Mouse (Mus musculus): ENCODE data around the gene Scd4. TPM values are rescaled to one million over a fixed set of nuclear protein-coding genes. Genes with fewer than 3 reads are reported as not detected.

Scd4 gene
- polyA plus RNA-seq, 1 experiment from 2014 or later, result 0.16 TPM

DNA sequence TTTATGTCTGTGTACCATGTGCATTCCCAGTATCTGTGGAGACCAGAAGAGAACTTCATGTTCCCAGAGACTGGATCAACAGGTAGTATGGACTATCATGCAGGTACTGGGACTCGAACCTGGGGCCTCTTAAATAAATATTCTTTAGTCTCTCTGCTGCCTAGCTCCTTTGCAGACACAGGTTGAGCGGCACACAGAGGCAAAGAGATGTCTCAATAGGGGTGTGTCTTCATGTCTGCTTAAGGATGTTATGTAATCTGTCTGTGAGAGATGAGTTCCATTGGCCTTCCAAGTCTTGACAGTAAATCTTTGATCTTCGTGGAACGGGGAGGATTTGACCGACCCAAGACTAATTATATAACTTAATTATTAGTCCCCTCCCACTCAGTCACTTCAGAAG, 37.3 kb downstream of the Scd4 start:
- Histone ChIP-seq H3K27me3 (replicated peaks; ENCODE audit: control insufficient read depth, insufficient read depth, low read length) (no peaks in the 10 kb centered on the region), H3K4me2 (no peak overlapping the region), H3K4me1 (replicated peaks; ENCODE audit: control insufficient read depth, insufficient read depth, low read length) (no peaks in the 10 kb centered on the region; the same call in 1 of the 2 replicates), H3K27ac (ENCODE audit: low read depth, low read length) (no peak overlapping the region), H3K9me3 (ENCODE audit: control insufficient read depth, low read length) (no peaks in the 10 kb centered on the region), H3K9ac (ENCODE audit: low read depth, low read length) (no peak overlapping the region), H3K36me3 (ENCODE audit: control insufficient read depth, insufficient read depth, low read length) (no peaks in the 10 kb centered on the region), H3K4me3 (ENCODE audit: low read depth, low read length) (no peak overlapping the region)
- 73% methylated on average over 5 of the region's 5 CpGs for WGBS
- ATAC-seq (replicated peaks; ENCODE audit: low FRiP score) (no peak), DNase-seq (ENCODE audit: low spot score) (no peak)

DNA sequence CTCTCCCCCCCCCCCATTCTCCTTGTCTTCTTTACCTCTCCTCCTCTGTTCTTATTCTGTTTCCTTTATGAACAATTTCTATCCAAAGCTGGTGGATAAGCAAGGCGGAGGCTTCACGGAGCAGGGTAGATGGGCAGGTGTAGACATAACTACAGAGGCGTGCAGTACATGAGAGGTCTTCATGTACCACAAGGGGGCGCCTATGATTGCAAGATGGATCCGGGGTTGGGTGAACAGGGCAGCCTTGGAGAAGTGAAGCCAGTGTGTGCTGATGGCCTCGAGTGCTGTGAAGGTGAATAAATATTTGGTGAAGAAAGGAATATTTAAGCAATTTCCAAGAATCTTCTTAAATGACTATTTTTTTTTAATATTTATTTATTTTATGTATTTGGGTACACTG, 40.1 kb downstream of the Scd4 start:
- ATAC-seq (replicated peaks; ENCODE audit: low FRiP score) (peak; percentile 85), DNase-seq (ENCODE audit: low spot score) (peak; percentile 63)
- no peak overlapping the region for H3K4me2 ChIP-seq
- H3K9me3 ChIP-seq (ENCODE audit: control insufficient read depth, low read length), result no peaks in the 10 kb centered on the region
- no peaks in the 10 kb centered on the region; the same call in 1 of the 2 replicates for H3K4me1 ChIP-seq (replicated peaks; ENCODE audit: control insufficient read depth, insufficient read depth, low read length)
- no peaks in the 10 kb centered on the region for H3K36me3 ChIP-seq (ENCODE audit: control insufficient read depth, insufficient read depth, low read length)
- 22% methylated on average over 6 of the region's 6 CpGs for WGBS
- no peak overlapping the region for H3K4me3 ChIP-seq (ENCODE audit: low read depth, low read length)
- H3K9ac ChIP-seq (ENCODE audit: low read depth, low read length), result no peak overlapping the region
- no peak overlapping the region for H3K27ac ChIP-seq (ENCODE audit: low read depth, low read length)
- no peaks in the 10 kb centered on the region for H3K27me3 ChIP-seq (replicated peaks; ENCODE audit: control insufficient read depth, insufficient read depth, low read length)

GRCm38 (mm10) chr19:44376511-44376951, 43.6 kb downstream of the Scd4 start:
- Histone ChIP-seq H3K27ac (ENCODE audit: low read depth, low read length) (no peak overlapping the region), H3K9ac (ENCODE audit: low read depth, low read length) (no peak overlapping the region), H3K36me3 (ENCODE audit: control insufficient read depth, insufficient read depth, low read length) (no peaks in the 10 kb centered on the region), H3K4me1 (replicated peaks; ENCODE audit: control insufficient read depth, insufficient read depth, low read length) (no peaks in the 10 kb centered on the region; the same call in 1 of the 2 replicates), H3K9me3 (ENCODE audit: control insufficient read depth, low read length) (no peaks in the 10 kb centered on the region), H3K4me3 (ENCODE audit: low read depth, low read length) (no peak overlapping the region), H3K27me3 (replicated peaks; ENCODE audit: control insufficient read depth, insufficient read depth, low read length) (0 out of 2 replicates have a peak, but pooled peaks cover 2% of the 10 kb centered on the region), H3K4me2 (no peak overlapping the region)
- ATAC-seq (replicated peaks; ENCODE audit: low FRiP score), result no peak
- no peak for DNase-seq (ENCODE audit: low spot score)
- WGBS, result 41% methylated on average over 3 of the region's 3 CpGs

- Histone ChIP-seq H3K4me3 (ENCODE audit: low read depth, low read length) (no peak overlapping the region), H3K4me2 (no peak overlapping the region), H3K36me3 (ENCODE audit: control insufficient read depth, insufficient read depth, low read length) (no peaks in the 10 kb centered on the region), H3K27ac (ENCODE audit: low read depth, low read length) (no peak overlapping the region), H3K9ac (ENCODE audit: low read depth, low read length) (no peak overlapping the region), H3K27me3 (replicated peaks; ENCODE audit: control insufficient read depth, insufficient read depth, low read length) (0 out of 2 replicates have a peak, but pooled peaks cover 2% of the 10 kb centered on the region), H3K9me3 (ENCODE audit: control insufficient read depth, low read length) (no peaks in the 10 kb centered on the region), H3K4me1 (replicated peaks; ENCODE audit: control insufficient read depth, insufficient read depth, low read length) (no peaks in the 10 kb centered on the region; the same call in 1 of the 2 replicates)
- WGBS, result 42% methylated on average over 5 of the region's 5 CpGs
- DNase-seq (ENCODE audit: low spot score) (no peak), ATAC-seq (replicated peaks; ENCODE audit: low FRiP score) (no peak)
These were observed 44.9 kb downstream of the Scd4 start for GRCm38 (mm10) chr19:44377629-44378375.

DNA sequence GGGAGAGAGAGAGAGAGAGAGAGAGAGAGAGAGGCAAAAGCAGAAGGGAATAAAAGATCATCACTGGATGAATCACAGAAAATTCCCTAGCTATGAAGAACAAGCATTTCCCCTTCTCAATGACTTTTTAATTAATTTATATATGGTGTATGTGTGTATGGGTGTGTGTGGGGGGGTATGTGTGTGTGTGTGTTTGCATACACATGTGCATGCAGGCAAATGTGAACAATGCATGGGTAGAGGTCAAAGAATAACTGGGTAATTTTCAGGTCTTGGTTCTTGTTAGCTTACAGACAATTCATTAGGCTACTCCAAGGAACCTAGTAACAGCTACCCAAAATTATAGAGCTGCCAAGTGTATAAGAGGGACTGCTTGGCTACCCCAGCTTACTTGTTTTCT, 46.2 kb downstream of the Scd4 start:
- H3K9ac ChIP-seq (ENCODE audit: low read depth, low read length), result no peak overlapping the region
- DNase-seq (ENCODE audit: low spot score) (no peak), ATAC-seq (replicated peaks; ENCODE audit: low FRiP score) (no peak)
- no peaks in the 10 kb centered on the region for H3K36me3 ChIP-seq (ENCODE audit: control insufficient read depth, insufficient read depth, low read length)
- H3K4me1 ChIP-seq (replicated peaks; ENCODE audit: control insufficient read depth, insufficient read depth, low read length), result no peaks in the 10 kb centered on the region; the same call in 1 of the 2 replicates
- H3K27me3 ChIP-seq (replicated peaks; ENCODE audit: control insufficient read depth, insufficient read depth, low read length), result 0 out of 2 replicates have a peak, but pooled peaks cover 2% of the 10 kb centered on the region
- H3K4me2 ChIP-seq, result no peak overlapping the region
- H3K9me3 ChIP-seq (ENCODE audit: control insufficient read depth, low read length), result no peaks in the 10 kb centered on the region
- no peak overlapping the region for H3K27ac ChIP-seq (ENCODE audit: low read depth, low read length)
- H3K4me3 ChIP-seq (ENCODE audit: low read depth, low read length), result no peak overlapping the region

GRCm38 (mm10) chr19:44380065-44380464, 47.2 kb downstream of the Scd4 start:
- Histone ChIP-seq H3K4me3 (ENCODE audit: low read depth, low read length) (no peak overlapping the region), H3K4me1 (replicated peaks; ENCODE audit: control insufficient read depth, insufficient read depth, low read length) (no peaks in the 10 kb centered on the region; the same call in 1 of the 2 replicates), H3K9ac (ENCODE audit: low read depth, low read length) (no peak overlapping the region), H3K27ac (ENCODE audit: low read depth, low read length) (no peak overlapping the region), H3K36me3 (ENCODE audit: control insufficient read depth, insufficient read depth, low read length) (no peaks in the 10 kb centered on the region), H3K9me3 (ENCODE audit: control insufficient read depth, low read length) (no peaks in the 10 kb centered on the region), H3K4me2 (no peak overlapping the region), H3K27me3 (replicated peaks; ENCODE audit: control insufficient read depth, insufficient read depth, low read length) (0 out of 2 replicates have a peak, but pooled peaks cover 2% of the 10 kb centered on the region)
- DNase-seq (ENCODE audit: low spot score), result no peak
- WGBS, result 79% methylated on average over 4 of the region's 4 CpGs
- no peak for ATAC-seq (replicated peaks; ENCODE audit: low FRiP score)

GRCm38 (mm10) chr19:44382682-44383321, 49.9 kb downstream of the Scd4 start:
- H3K9ac ChIP-seq (ENCODE audit: low read depth, low read length), result no peak overlapping the region
- H3K9me3 ChIP-seq (ENCODE audit: control insufficient read depth, low read length), result no peaks in the 10 kb centered on the region
- no peaks in the 10 kb centered on the region for H3K36me3 ChIP-seq (ENCODE audit: control insufficient read depth, insufficient read depth, low read length)
- peaks cover 17% of the 10 kb centered on the region for H3K4me1 ChIP-seq (replicated peaks; ENCODE audit: control insufficient read depth, insufficient read depth, low read length)
- no peak overlapping the region for H3K4me3 ChIP-seq (ENCODE audit: low read depth, low read length)
- DNase-seq (ENCODE audit: low spot score), result no peak
- 86% methylated on average over 12 of the region's 12 CpGs for WGBS
- H3K27me3 ChIP-seq (replicated peaks; ENCODE audit: control insufficient read depth, insufficient read depth, low read length), result 0 out of 2 replicates have a peak, but pooled peaks cover 2% of the 10 kb centered on the region
- no peak overlapping the region for H3K4me2 ChIP-seq
- H3K27ac ChIP-seq (ENCODE audit: low read depth, low read length), result no peak overlapping the region
- ATAC-seq (replicated peaks; ENCODE audit: low FRiP score), result no peak

- WGBS, result 50% methylated on average over 6 of the region's 6 CpGs
- H3K4me2 ChIP-seq, result peak overlapping the region; percentile 31
- no peaks in the 10 kb centered on the region for H3K27me3 ChIP-seq (replicated peaks; ENCODE audit: control insufficient read depth, insufficient read depth, low read length)
- H3K4me3 ChIP-seq (ENCODE audit: low read depth, low read length), result no peak overlapping the region
- ATAC-seq (replicated peaks; ENCODE audit: low FRiP score) (no peak), DNase-seq (ENCODE audit: low spot score) (no peak)
- 0 out of 2 replicates have a peak overlapping the region, but pooled peaks have one; percentile 2 for H3K27ac ChIP-seq (ENCODE audit: low read depth, low read length)
- H3K36me3 ChIP-seq (ENCODE audit: control insufficient read depth, insufficient read depth, low read length), result no peaks in the 10 kb centered on the region
- H3K9ac ChIP-seq (ENCODE audit: low read depth, low read length), result no peak overlapping the region
- H3K4me1 ChIP-seq (replicated peaks; ENCODE audit: control insufficient read depth, insufficient read depth, low read length), result peaks cover 36% of the 10 kb centered on the region
- H3K9me3 ChIP-seq (ENCODE audit: control insufficient read depth, low read length), result no peaks in the 10 kb centered on the region
These were observed 53.1 kb downstream of the Scd4 start for GRCm38 (mm10) chr19:44385887-44386498.

Data from liver, embryonic 11.5 days (tissue).